In genomic region chr19:43511621-43512620, GRCm38 (mm10) we compare ENCODE assay signal across 12 mouse cellular contexts. TPM values are rescaled to one million over a fixed set of nuclear protein-coding genes. Genes with fewer than 3 reads are reported as not detected.
DNase-seq lines count a peak whose midpoint lies in the region; ATAC-seq lines count a peak whose summit lies in the region.
"Had no signal": no experiment of that assay in that cellular context is flagged by ENCODE, and none has a peak within 500 bp of the region (broad histone marks: within the 10 kb centered on the region; RNA-seq: fewer than 3 reads in every experiment).

No protein-coding gene starts in this region.

- H3K9me3 ChIP-seq in hindbrain, embryonic 14.5 days (ENCODE audit: control insufficient read depth, low read length), result no peaks in the 10 kb centered on the region
- H3K9me3 ChIP-seq: embryonic facial prominence, embryonic 15.5 days; hindbrain, embryonic 15.5 days had no signal

- H3K27ac ChIP-seq in hindbrain, embryonic 14.5 days, result no peak overlapping the region
- H3K27ac ChIP-seq: embryonic facial prominence, embryonic 15.5 days; hindbrain, embryonic 15.5 days had no signal

- H3K36me3 ChIP-seq in hindbrain, embryonic 14.5 days (replicated peaks; ENCODE audit: control insufficient read depth, insufficient read depth), result peaks cover 53% of the 10 kb centered on the region

- H3K4me1 ChIP-seq in hindbrain, embryonic 14.5 days (replicated peaks; ENCODE audit: control insufficient read depth, insufficient read depth, low read length), result no peaks in the 10 kb centered on the region
- H3K4me1 ChIP-seq: embryonic facial prominence, embryonic 15.5 days; hindbrain, embryonic 15.5 days had no signal

- H3K9ac ChIP-seq in hindbrain, embryonic 14.5 days, result no peak overlapping the region
- H3K9ac ChIP-seq: embryonic facial prominence, embryonic 15.5 days; hindbrain, embryonic 15.5 days had no signal

- DNase-seq in cerebellum, adult 9-11 months, result peak; percentile 2
- no peak for DNase-seq in cerebellum, adult 8-10 months
- peak; percentile 25 to 31 for DNase-seq in lung, adult 18-20 months
- DNase-seq in lung, postnatal 25 days (ENCODE audit: low spot score), result no peak
- peak; percentile 64 to 66 for DNase-seq in kidney, adult 8-10 months
- peak; percentile 69 for DNase-seq in skeletal muscle tissue, adult 2 months (ENCODE audit: low read depth, low spot score)
- no peak for DNase-seq in hindbrain, embryonic 14.5 days (ENCODE audit: low spot score)
- no peak for DNase-seq in spleen, postnatal 4 days (ENCODE audit: low spot score in 2 of 2)
- DNase-seq: B cell, adult 2 months; cerebellum, adult 9-10 months had no signal

- H3K4me3 ChIP-seq in hindbrain, embryonic 14.5 days (replicated peaks; ENCODE audit: low read length), result no peak overlapping the region
- H3K4me3 ChIP-seq: embryonic facial prominence, embryonic 15.5 days; hindbrain, embryonic 15.5 days had no signal

- WGBS in hindbrain, embryonic 14.5 days, result 88% methylated on average over 22 of the region's 22 CpGs

- H3K4me2 ChIP-seq in hindbrain, embryonic 14.5 days (replicated peaks), result no peak overlapping the region
- H3K4me2 ChIP-seq: embryonic facial prominence, embryonic 15.5 days; hindbrain, embryonic 15.5 days had no signal

- ATAC-seq in hindbrain, embryonic 14.5 days (ENCODE audit: low FRiP score), result no peak

- no peaks in the 10 kb centered on the region for H3K27me3 ChIP-seq in hindbrain, embryonic 14.5 days (ENCODE audit: control insufficient read depth, insufficient read depth, low read length)
- H3K27me3 ChIP-seq: embryonic facial prominence, embryonic 15.5 days; hindbrain, embryonic 15.5 days had no signal

RNA-seq across cellular contexts. Expression of gene Got1, which starts 12.5 kb away (rescaled TPM):
- polyA plus RNA-seq in hindbrain, embryonic 14.5 days (2014; fragmentation: Nextera tagmentation; extraction: Ambion mirVana), result 81.7 and 91.6 TPM in 2 replicates

Comparison
In these comparisons a context has a peak if more than half of its experiments do, and no peak if none do; other contexts are left out.
1. DNase-seq: peak in cerebellum, adult 9-11 months (single experiment), lung, adult 18-20 months (2 of 2), kidney, adult 8-10 months (2 of 2) and skeletal muscle tissue, adult 2 months (single experiment); none in cerebellum, adult 8-10 months (single experiment), lung, postnatal 25 days (single experiment), hindbrain, embryonic 14.5 days (single experiment) and spleen, postnatal 4 days (0 of 2).